Mouse (Mus musculus) kidney, adult 2 months (tissue): Measurements from ENCODE around the gene Scgb2b17. TPM values are rescaled to one million over a fixed set of nuclear protein-coding genes. Genes with fewer than 3 reads are reported as not detected.
"Not testable (repeated sequence)": the region's sequence is repeated elsewhere in the genome, so short reads cannot be mapped to it uniquely, and the experiment has no call there.

ENCODE experiments used
- DNase-seq: peaks from one replicate; pipeline ENCODE4 v3.0.0; 2021
- H3K27ac ChIP-seq: fragments of 200-500 bp; 2 replicates; pipeline ENCODE4 v1.5.1; 2012; ENCODE audit warnings: low read depth, low read length, control low read depth, inconsistent platforms; ENCODE audit not compliant: insufficient read depth
- H3K27me3 ChIP-seq: fragments of 200-500 bp; replicated peaks from 2 replicates; pipeline ENCODE4 v1.6.1; 2012; ENCODE audit warnings: mild to moderate bottlenecking, moderate library complexity, low read length, inconsistent platforms; ENCODE audit not compliant: control insufficient read depth, insufficient read depth
- H3K36me3 ChIP-seq: fragments of 200-500 bp; 2 replicates; pipeline ENCODE4 v1.6.1; 2012; ENCODE audit warnings: mild to moderate bottlenecking, moderate library complexity, low read length, inconsistent platforms; ENCODE audit not compliant: control insufficient read depth, insufficient read depth
- H3K4me1 ChIP-seq: fragments of 200-500 bp; 2 replicates; pipeline ENCODE4 v1.6.1; 2011; ENCODE audit warnings: low read length; ENCODE audit not compliant: control insufficient read depth, insufficient read depth
- H3K4me3 ChIP-seq: fragments of 200-500 bp; 2 replicates; pipeline ENCODE4 v1.5.1; 2011; ENCODE audit warnings: mild to moderate bottlenecking, low read depth, low read length, control low read depth; ENCODE audit not compliant: insufficient read depth
- polyA plus RNA-seq: library from polyadenylated mRNA; depleted of rRNA; stranded (reverse); fragments of >200 nt; gene quantifications from 2 replicates; pipeline ENCODE4 v1.2.3, GENCODE M21; 2012; rRNA removed

Scgb2b17 gene
- polyA plus RNA-seq: not detected in 2 replicates

- not testable (repeated sequence) for H3K36me3 ChIP-seq, H3K27ac ChIP-seq, H3K4me1 ChIP-seq, H3K27me3 ChIP-seq, H3K4me3 ChIP-seq, DNase-seq
Measured at GRCm38 (mm10) chr7:33056461-33056860, at the start of gene Scgb2b17. Scgb2b17 (minus strand) TSS chr7:33056561.

GRCm38 (mm10) chr7:33063149-33063548 is 6.8 kb upstream of the Scgb2b17 start, which contains the start of gene Scgb1b17:
Scgb1b17 (plus strand) TSS chr7:33063449.
- H3K4me3 ChIP-seq, H3K4me1 ChIP-seq, DNase-seq, H3K27ac ChIP-seq, H3K36me3 ChIP-seq, H3K27me3 ChIP-seq: not testable (repeated sequence)

Other genes starting within 250 kb of the Scgb2b17 start
- not detected in 2 replicates for gene Scgb2b15, start 226.9 kb downstream of the Scgb2b17 start, polyA plus RNA-seq
- not detected in 2 replicates for gene Scgb1b15, start 220.0 kb downstream of the Scgb2b17 start, polyA plus RNA-seq
- gene Scgb1b17, start 6.9 kb upstream of the Scgb2b17 start, polyA plus RNA-seq: not detected in 2 replicates
- not detected in 2 replicates for gene Scgb2b18, start 117.3 kb upstream of the Scgb2b17 start, polyA plus RNA-seq
- gene Scgb1b18, start 129.0 kb upstream of the Scgb2b17 start, polyA plus RNA-seq: not detected in 2 replicates
- not detected in 2 replicates for gene Scgb2b19, start 223.8 kb upstream of the Scgb2b17 start, polyA plus RNA-seq
- not detected in 2 replicates for gene Scgb1b19, start 230.7 kb upstream of the Scgb2b17 start, polyA plus RNA-seq